Mouse (Mus musculus): Measurements from ENCODE around the gene A4galt.

The A4galt gene

DNA sequence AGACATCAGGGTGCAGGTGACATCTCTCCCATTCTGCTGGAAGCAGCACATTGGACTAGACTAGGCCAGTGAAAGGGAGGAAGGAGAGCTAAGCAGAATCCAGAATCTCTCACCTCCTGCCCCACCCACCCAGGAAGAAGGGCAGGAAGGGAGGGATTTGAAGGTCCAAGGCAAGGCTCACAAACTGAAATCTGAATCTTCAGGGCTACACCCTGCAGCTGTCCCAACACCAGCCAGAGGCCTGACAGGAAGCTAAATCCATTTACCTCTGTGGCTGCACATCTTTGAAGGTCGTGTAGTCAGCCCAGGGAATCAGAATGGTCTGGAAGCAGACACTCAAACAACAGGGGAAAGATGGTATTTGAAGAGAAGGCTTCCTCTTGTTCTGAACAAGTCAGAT, 13.7 kb upstream of the A4galt start:
- no peak for DNase-seq

DNA sequence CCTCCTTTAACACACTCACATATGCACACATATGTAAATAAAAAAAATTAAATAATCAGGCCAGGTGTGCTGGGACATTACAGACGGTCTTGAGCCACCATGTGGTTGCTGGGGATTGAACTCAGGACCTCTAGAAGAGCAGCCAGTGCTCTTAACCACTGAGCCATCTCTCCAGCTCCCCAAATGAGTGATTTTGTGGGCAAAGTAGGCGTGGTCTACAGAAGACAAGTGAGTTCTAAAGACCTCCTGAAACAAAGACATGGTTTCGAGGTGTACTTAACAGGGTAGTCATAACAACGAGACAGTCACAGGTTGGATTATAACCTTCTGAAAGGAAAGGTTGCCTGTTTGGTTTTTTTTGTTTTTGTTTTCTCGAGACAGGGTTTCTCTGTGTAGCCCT, 11.8 kb upstream of the A4galt start:
- no peak for DNase-seq

DNA sequence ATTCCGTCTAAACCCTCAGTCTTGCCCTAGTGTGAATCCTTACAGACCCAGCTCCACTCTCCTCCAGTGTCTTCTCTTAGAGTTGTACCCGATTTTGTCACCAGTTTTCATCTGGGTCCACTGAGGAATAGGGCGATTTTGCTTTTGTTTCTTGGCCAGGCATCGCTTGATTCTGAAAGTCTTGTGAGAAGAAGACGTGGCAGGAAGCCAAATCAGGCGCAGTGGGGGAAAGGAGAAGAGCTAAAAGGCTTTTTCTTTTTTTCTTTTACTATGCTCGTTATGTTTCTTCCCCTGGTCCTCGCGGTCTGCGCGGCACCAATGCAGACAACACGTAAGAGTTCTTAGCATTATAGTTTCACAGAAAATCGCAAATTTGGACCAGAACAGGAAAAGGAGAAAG, 6.3 kb upstream of the A4galt start:
- DNase-seq = no peak

DNA sequence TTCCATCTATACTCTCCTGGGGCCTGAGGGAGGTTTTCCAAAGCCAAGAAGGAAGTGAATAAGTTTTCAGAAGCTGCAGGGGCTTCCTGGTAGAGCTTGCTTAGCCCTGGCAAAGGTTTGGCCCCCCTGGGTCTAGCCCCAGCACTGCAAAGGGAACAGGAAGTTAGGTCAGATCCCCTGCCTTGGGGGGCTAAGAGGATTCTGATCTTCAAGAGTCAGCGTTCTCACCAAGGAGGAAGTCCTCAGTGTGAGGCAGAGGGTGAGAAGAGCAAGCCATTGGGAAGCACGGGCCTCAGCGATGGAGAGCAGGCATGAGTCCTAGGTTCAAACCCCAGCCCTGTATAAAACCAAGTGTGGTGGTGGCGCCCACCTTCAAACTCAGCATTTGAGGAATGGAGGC, 4.9 kb upstream of the A4galt start:
- DNase-seq = no peak

DNA sequence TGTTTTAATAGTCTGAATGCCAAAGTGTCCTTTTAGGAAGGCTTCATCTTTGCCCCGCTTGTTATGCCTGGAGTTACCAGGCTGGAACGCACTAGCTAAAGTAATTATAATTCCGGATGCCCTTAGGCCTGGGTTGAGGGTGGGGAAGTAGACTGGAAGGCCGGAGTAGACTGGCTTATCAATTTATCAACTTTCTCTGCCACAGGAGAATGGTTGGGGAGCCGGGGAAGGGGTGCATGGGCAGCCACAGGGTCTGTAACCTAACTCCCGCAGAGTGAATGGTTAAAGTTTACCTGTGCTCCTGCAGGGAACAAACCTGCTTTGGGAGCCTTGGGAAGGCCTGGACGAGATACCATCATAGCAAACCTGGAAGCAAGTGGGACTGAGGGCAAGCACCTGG, 4.4 kb upstream of the A4galt start:
- DNase-seq = no peak

DNA sequence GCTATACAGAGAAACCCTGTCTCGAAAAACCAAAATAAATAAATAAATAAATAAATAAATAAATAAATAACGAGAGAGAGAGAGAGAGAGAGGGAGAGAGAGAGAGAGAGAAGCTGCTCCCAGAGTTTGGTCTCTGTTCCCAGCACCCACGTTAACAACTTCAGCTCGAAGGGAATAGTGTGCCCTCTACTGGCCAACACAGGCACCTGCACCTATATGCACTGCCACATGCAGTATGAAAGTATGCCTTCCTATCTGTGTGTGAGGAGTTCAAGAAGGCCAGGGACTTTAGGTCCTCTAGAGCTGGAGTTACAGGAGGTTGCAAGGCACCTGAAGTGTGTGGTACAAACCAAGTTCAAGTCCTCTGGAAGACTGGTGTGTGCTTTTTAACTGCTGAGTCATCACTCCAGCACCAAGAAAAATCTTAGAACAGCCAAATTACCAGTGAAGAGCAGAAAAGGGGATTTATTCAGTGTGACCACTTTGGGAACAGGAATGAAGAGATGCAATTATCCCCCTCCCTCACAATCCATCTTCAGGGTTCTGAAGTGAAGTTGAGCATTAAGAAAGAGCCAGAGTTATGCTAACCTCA, 3.7 kb upstream of the A4galt start:
- no peak for DNase-seq

DNA sequence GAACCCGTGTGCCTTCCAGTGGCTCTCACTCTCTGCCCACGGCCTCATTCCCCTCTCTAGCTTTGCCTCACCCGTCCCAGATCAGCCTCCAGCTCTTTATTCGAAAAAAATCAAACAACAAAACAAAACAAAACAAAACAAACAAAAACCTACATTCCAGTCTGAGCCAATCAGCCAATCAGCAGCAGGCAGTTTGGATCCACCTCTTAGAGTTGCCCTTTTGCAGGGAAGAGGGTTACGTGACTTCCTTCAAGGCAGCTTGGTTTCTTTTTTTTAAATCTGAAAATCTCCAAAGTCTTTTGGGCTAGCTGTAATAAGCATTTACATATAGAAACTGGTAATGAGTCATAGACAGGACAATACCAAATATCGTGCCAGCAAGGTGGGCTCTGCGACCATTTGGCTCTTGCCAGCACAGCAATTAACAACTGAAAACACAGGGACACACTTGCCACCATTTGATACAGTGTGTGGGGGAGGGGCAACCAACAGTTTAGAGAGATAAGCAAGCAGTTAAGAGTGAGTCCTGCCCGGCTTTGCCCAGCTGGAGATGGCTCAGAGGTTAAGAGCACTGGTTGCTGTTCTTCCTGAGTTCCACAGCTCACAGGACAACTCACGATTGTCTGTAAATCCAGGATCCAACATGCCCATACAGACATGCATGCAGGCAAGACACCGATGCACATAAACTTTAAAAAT, 2.9 kb upstream of the A4galt start:
- DNase-seq = no peak

DNA sequence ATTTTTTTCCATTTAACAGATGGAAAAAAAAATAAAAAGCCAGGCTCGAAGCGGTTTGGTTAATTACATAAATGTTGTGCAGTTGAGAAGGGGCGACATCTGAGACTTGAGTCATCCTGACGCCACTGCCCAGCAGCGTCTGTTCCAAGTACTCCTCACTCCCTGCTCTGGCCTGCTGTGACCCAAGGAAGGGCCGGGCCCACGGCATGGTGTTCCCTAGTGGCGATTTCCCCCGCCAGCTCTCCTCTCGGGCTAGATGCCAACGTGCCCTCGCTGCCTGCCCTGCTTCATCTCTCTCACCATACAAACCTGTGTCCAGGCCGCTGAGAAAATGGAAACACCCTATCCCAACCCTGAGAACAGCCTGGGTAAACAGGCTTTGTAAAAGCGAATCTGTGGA, 486 bp upstream of the A4galt start:
- no peak for DNase-seq

DNA sequence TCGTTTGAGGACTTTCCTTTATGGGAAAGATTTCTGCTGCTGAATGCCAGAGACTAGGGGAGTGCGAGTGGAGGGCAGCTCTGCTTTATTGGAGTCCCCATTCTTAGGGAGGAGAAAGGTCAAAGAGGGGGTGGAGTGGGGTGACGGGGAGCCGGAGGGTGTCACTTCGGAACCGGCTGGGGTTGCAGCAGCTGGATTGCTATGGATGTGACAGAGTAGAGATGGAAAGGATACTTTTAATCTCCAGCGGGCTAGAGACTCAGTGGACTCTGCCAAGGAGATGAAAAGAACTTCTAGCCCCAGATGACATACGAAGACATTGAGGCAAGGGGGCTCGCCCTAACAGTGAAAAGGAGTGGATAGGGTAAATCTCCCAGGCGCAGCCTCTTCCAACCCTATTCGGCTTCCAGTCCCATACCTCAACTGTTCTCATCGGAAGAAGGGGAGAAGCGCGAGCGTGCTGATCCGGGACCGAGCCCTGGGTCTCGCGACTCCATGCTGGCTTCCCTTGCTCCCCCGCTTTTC, 861 bp downstream of the A4galt start:
- DNase-seq = no peak

DNA sequence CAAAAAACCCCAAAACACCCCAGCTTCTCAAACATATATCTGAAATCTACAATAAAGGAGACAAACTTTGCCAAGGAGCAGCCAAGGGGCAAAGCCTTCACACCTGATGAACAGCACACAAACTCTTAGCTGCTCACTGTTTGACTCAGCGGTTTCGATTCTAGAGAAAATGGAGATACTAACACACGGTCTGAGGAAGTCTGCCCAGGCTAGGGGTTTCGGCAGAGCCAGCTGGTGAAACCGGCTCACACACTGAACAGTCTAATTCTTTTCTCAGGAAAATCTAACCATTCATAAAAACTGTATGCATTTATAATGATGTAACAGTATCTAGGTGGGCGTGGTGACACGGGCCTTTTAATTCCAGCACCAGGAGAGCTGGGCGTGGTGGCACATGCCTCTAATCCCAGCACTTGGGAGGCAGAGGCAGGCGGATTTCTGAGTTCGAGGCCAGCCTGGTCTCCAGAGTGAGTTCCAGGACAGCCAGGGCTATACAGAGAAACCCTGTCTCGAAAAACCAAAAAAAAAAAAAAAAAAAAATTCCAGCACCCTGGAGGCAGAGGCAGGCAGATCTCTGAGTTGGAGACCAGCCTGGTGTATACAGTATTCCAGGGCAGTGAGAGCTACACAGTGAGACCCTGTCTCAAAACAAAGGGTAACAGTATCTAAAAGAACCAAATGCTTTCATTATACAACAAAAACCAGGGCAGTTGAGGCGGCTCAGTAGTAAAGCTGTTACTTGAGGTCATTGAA, 1.9 kb downstream of the A4galt start:
- DNase-seq = no peak

DNA sequence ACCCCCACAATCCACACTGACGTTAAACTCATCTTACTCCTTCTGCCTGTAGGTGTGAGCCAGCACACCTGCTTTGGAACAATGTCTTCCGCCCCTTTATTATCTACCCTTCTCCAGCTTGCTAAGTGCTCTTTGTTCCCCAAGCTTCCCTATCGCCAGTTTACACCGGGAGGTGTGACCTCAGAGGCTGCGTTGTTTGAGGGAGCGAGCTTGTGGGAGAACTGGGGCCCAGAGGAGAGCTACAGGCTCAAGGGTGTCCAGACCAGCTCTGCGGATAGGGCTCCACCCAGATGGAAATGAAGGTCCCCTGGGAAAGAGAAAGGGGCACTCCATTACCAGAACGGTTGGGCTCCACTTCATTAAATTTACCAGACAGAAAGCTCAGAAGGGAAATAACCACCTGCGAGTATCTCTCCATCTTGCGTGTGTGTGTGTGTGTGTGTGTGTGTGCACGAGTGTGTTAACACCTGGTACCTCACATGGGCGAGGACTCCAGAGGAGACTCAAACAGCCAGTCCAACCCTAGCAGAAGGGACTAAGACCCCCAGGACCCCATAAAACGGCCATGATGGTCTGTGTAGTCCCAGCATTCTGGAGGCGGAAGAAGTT, 3.2 kb downstream of the A4galt start:
- DNase-seq = no peak

DNA sequence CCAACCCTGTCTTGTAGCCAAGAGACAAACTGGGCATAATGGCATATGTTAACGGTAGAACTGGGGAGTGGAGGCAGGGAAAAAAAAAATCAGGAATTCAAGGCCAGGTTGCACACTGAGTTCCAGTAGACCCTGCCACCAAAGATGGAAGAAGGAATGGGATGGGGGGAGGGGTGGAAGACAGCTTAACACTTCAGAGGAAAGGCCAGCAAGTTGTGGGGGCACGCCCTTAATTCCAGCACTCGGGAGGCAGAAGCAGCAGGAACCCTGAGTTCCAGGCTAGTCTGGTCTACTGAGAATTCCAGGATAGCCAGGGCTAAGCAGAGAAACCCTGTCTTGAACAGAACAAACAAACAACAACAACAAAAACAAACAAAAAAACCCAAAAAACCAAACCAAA, 7.2 kb downstream of the A4galt start:
- no peak for DNase-seq

DNA sequence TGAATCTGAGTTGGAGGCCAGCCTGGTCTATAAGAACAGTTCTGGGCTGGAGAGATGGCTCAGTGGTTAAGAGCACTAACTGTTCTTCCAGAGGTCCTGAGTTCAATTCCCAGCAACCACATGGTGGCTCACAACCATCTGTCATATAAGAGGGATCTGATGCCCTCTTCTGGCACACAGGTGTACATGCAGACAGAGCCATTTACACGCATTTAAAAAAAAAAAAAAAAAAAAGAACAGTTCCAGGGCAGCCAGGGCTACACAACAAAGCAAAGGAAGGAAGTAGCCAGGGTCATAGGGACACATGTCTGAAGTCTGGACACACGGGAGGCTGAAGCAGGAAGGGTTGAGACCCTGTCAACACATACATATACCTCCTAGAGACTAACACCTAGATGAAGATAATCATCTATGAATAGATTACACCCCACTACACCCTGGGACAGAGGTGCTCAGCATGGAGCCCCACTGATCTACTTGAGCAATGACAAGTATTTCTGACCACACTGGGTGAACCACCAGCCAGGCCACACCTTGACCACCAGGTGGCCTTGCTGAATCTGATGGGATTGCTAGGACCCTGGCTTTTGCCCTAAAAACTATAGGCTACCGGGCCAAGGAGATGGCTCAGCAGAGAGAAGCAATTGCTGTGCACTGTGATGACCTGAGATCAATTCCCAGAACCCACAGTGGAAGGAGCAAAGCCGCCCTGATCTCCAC, 9.5 kb downstream of the A4galt start:
- DNase-seq = no peak

DNA sequence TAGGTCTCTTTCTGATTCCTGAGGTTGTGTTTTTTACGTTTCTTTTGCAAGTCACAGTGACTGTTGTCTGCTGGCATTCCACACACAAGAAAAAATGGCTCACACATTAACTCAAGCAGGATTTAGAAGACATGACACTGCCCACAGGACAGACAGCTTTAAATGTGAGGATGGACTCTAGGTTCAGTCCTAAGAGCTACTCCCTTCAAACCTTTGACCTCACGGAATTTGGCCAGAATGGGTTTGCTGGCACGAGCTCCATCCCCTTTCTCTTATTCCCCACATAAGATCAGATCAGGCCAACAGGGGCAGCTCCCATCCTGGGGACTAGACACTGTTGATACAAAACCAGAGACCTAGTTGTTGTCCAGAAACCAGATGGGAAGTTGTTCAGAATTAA, 10.1 kb downstream of the A4galt start:
- no peak for DNase-seq

DNA sequence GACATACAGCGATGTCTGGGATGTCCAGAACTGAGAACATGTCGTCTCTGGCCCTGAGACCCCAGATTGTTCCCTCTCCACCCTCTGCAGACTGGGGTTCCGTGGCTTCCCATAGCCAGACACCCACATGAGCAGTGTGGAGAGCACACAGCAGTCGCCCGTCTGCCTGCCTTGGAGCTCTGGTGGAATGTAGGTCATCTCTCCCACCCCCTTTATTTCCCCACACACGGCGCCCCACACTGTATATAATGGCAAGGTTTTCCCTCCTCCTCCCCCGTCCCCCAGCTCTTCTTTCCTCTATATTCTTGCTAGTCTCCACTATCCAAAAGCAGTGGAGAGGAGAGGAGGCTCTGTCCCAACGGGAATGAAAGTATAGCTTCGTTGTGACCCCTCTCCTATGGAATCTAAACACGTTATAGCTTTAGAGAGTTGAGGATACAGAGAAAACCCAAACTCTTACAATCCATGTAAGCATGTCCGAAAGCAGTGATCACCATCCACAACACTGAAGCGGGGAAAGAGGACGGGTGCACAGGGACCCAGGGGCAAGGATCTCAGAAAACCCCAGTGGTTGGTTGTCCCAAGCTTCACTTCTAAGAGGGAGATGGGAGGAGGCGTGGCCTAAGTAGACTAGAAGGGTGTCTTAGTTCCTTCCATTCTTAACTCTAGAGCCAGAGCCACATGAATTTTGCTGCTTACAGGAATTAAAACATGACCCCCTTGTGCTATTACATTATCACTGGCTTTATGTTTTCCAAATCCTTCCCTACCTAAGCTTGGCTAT, 13.9 kb downstream of the A4galt start:
- no peak for DNase-seq

DNA sequence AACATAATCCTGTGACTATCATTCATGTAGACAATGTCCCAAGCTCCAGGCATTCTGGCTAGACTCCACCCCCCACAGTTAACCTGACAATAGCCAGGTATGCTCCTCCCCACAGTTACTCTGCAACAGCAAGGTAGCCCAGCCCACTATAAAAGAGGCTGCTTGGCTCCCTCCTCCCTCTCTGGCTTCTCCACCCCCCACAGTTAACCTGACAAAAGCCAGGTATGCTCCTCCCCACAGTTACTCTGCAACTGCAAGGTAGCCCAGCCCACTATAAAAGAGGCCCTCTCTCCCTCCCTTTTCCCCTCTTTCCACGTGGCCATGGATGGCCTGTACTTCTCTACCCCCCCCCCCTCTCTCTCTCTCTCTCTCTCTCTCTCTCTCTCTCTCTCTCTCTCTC, 14.8 kb downstream of the A4galt start:
- no peak for DNase-seq

DNA sequence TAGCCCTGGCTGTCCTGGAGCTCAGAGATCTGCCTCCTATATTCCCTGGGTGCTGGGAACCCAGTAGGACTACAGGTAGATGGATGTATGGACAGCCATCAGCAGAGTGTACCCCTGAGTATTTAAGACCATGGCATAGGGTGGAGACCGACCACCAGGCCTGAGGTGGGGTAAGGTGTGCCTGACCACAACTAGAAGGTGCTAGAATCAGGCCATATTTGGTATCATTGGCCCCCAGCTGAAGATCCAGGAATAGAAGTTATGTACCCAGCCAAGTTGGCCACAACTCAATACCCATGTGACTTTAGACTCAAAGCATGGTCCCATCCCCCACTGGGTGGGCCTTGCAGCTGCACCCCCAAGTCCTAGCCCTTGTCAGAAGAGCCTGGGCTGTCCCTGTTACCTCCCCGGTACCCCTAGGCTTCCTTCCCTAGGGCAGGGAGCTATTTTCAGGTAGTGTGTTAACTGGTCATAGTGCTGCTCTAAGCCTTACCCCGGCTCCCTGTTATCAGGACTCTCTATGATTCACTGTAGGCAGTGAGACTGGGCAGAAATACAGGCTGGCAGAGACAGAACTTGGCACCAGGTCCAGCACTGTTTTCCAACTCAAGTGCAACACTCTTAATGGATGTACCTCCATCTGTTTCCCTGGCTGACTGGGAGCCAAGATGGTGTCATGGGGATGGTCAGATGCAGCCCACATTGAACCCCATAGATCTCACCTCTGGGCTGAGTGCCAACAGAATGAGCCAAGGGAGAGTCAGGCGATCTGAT, 18.2 kb downstream of the A4galt start:
- DNase-seq = no peak

DNA sequence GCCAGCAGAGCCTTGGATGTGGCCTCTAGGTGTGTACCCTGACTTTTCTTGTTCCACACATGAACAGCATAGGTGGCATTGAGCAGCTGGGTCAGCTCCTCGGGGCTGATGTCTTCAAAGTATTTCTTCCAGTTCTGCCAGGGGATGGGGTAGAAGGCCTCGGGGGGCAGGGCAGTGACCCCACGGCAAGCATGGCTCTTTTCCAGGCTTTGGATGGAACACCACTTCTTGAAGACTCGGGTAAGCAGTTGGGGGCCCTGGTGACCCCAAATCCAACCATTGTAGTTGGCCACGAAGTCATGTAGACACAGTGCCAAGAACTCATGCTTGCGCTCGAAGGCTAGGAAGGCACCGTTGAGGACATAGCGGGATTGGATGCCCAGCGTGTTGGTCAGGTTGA, 24.0 kb downstream of the A4galt start:
- no peak for DNase-seq

DNA sequence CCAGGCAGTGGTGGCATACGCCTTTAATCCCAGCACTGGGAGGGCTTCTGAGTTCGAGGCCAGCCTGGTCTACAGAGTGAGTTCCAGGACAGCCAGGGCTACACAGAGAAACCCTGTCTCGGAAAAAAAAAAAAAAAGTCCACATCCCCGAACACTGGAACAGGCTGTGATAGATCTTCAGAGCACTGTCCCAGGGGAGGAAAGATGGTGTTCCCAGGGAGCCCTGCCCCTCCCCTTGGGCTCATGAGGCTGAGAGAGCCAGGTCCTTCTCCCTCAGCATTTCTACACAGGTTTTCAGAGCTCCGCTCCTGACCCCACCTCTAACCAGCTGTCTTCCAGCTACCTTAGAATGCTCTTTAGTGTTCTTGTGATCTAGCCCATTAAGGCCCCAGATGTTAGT, 24.7 kb downstream of the A4galt start:
- no peak for DNase-seq

DNA sequence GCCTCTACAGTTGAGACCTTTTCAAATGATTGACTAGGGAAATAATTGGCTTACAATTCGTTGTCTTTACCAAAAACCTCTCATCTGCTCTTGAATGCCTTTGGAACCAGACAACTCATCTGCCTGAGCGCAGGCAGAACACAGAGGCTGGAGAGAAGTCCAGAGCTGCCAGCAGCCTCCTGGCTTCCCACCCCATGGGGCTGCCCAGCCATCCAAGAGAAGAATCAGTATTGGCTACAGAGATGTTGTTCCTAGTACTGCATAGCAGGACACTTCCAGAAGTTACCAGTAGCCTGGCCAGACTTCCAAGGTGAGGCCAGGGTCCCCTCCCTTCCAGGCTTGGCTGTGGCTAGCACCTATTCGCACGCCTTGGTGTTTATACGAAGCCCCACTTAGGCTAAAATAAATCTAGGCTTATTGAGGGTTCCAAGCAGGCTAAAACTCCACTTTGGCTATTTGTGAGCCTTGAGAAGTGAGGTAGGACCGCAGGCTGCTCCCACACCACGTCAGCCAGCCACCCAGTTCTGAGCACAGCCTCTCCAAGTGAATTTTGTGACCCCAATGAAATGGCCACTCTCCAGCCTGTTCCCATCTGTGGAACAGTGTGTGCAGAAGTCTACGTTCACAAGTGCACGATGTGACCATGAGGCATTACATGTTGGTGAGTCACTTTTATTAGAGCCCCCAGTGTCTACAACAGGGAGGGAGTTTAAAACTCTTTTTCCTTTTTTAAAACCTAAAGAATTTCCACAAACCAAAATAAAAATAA, 25.3 kb downstream of the A4galt start:
- DNase-seq = no peak
